Mouse (Mus musculus) CH12.LX (cell line): Measurements from ENCODE around the gene Epha2. TPM values are rescaled to one million over a fixed set of nuclear protein-coding genes. Genes with fewer than 3 reads are reported as not detected.
A peak's percentile ranks its signal among the peaks of the same experiment; 100 is the strongest.

Experiments
- DNase-seq: peaks from one replicate; pipeline ENCODE4 v3.0.0-alpha.2; 2013; ENCODE audit errors: extremely low read depth
- H3K27ac ChIP-seq: 2 replicates; pipeline ENCODE4 v1.5.1; 2012; ENCODE audit warnings: low read depth, mild to moderate bottlenecking, control low read depth, moderate library complexity; ENCODE audit not compliant: insufficient read depth
- H3K27me3 ChIP-seq: replicated peaks from 2 replicates; pipeline ENCODE3; 2012; ENCODE audit warnings: inconsistent platforms
- H3K36me3 ChIP-seq, 2 experiments: replicated peaks in 1 of 2; 2 replicates each; pipeline versions ENCODE3 to v1.6.1; 2012; ENCODE audit warnings: inconsistent platforms in 1 of 2, low read length in 1 of 2, mild to moderate bottlenecking in 1 of 2, mixed read lengths in 1 of 2, moderate library complexity in 1 of 2; ENCODE audit not compliant: control insufficient read depth in 1 of 2, insufficient read depth in 1 of 2
- H3K4me1 ChIP-seq, 2 experiments: 2 replicates each; pipeline ENCODE4 v1.6.1; 2012; ENCODE audit warnings: inconsistent platforms in 1 of 2, moderate library complexity in 1 of 2; ENCODE audit not compliant: insufficient read depth in 2 of 2, control insufficient read depth in 1 of 2
- H3K4me2 ChIP-seq: 2 replicates; pipeline ENCODE4 v1.6.1; 2012; ENCODE audit warnings: low read depth, mild to moderate bottlenecking, control low read depth; ENCODE audit not compliant: poor library complexity, insufficient read depth, severe bottlenecking
- H3K4me3 ChIP-seq, 3 experiments: fragments of 150-350 bp in 1 of 3; sonication (generic) in 1 of 3; replicated peaks in 1 of 3; 2 replicates each; pipeline versions ENCODE3 to v1.5.1; 2011 to 2012; ENCODE audit warnings: low read depth in 2 of 3, low read length in 2 of 3, mild to moderate bottlenecking in 2 of 3, moderate library complexity in 2 of 3, control low read depth in 1 of 3, improper control_type of control experiment in 1 of 3, inconsistent platforms in 1 of 3, mixed read lengths in 1 of 3; ENCODE audit not compliant: poor library complexity in 1 of 3
- H3K79me2 ChIP-seq: replicated peaks from 2 replicates; pipeline ENCODE4 v1.6.1; 2012; ENCODE audit warnings: mild to moderate bottlenecking, moderate library complexity; ENCODE audit not compliant: control insufficient read depth, poor library complexity, insufficient read depth, severe bottlenecking; ENCODE audit errors: extremely low read depth
- H3K9ac ChIP-seq: 2 replicates; pipeline ENCODE4 v1.6.1; 2012; ENCODE audit warnings: low read depth, mild to moderate bottlenecking, control low read depth, moderate library complexity; ENCODE audit not compliant: insufficient read depth
- H3K9me3 ChIP-seq: replicated peaks from 2 replicates; pipeline ENCODE3; 2012; ENCODE audit warnings: low read length, inconsistent platforms, mixed read lengths
- BHLHE40 ChIP-seq: IDR thresholded peaks from 2 replicates; pipeline ENCODE4 v1.6.1; 2011; ENCODE audit warnings: mild to moderate bottlenecking, low read depth, low read length, improper control_type of control experiment
- CHD2 ChIP-seq: IDR thresholded peaks from 2 replicates; pipeline ENCODE4 v1.6.1; 2011; ENCODE audit warnings: low read length, improper control_type of control experiment
- CTCF ChIP-seq, 2 experiments: IDR thresholded peaks in 1 of 2; conservative IDR thresholded peaks in 1 of 2; 2 replicates each; pipeline ENCODE4 v1.5.1; 2011 to 2012; ENCODE audit warnings: low read depth in 2 of 2, low read length in 2 of 2, improper control_type of control experiment in 1 of 2, inconsistent platforms in 1 of 2, mild to moderate bottlenecking in 1 of 2, moderate library complexity in 1 of 2
- ELF1 ChIP-seq: IDR thresholded peaks from 2 replicates; pipeline ENCODE4 v1.6.1; 2014; ENCODE audit warnings: low read depth, mild to moderate bottlenecking, inconsistent platforms, low read length, improper control_type of control experiment
- ETS1 ChIP-seq: conservative IDR thresholded peaks from 2 replicates; pipeline ENCODE4 v1.6.1; 2012; ENCODE audit warnings: low read depth, mild to moderate bottlenecking, inconsistent platforms, low read length, improper control_type of control experiment, moderate library complexity
- GABPA ChIP-seq: IDR thresholded peaks from 2 replicates; pipeline ENCODE4 v1.6.1; 2012; ENCODE audit warnings: low read depth, low read length, improper control_type of control experiment, inconsistent platforms; ENCODE audit not compliant: insufficient replicate concordance
- IRF4 ChIP-seq: IDR thresholded peaks from 2 replicates; pipeline ENCODE4 v1.6.1; 2014; ENCODE audit warnings: low read depth, mild to moderate bottlenecking, inconsistent platforms, low read length, improper control_type of control experiment
- KAT2A ChIP-seq: IDR thresholded peaks from 2 replicates; pipeline ENCODE4 v1.6.1; 2012; ENCODE audit warnings: low read length, improper control_type of control experiment, inconsistent platforms; ENCODE audit not compliant: insufficient replicate concordance
- MAX ChIP-seq: IDR thresholded peaks from 2 replicates; pipeline ENCODE4 v1.6.1; 2011; ENCODE audit warnings: low read length, improper control_type of control experiment
- MYC ChIP-seq: IDR thresholded peaks from 2 replicates; pipeline ENCODE4 v1.6.1; 2011; ENCODE audit warnings: low read depth, mild to moderate bottlenecking, improper control_type of control experiment, low read length
- NELFE ChIP-seq: IDR thresholded peaks from 2 replicates; pipeline ENCODE4 v1.6.1; 2011; ENCODE audit warnings: low read depth, low read length, improper control_type of control experiment
- RAD21 ChIP-seq: IDR thresholded peaks from 2 replicates; pipeline ENCODE4 v1.6.1; 2011; ENCODE audit warnings: low read depth, mild to moderate bottlenecking, low read length, improper control_type of control experiment, moderate library complexity
- SIN3A ChIP-seq: IDR thresholded peaks from 2 replicates; pipeline ENCODE4 v1.6.1; 2012; ENCODE audit warnings: low read length, improper control_type of control experiment, inconsistent platforms
- SMC3 ChIP-seq: IDR thresholded peaks from 2 replicates; pipeline ENCODE4 v1.6.1; 2011; ENCODE audit warnings: low read depth, low read length, improper control_type of control experiment
- TCF12 ChIP-seq: IDR thresholded peaks from 2 replicates; pipeline ENCODE4 v1.6.1; 2014; ENCODE audit warnings: low read depth, mild to moderate bottlenecking, inconsistent platforms, low read length, improper control_type of control experiment
- UBTF ChIP-seq: IDR thresholded peaks from 2 replicates; pipeline ENCODE4 v1.6.1; 2012; ENCODE audit warnings: low read depth, mild to moderate bottlenecking, inconsistent platforms, low read length, improper control_type of control experiment, moderate library complexity
- USF2 ChIP-seq: conservative IDR thresholded peaks from 2 replicates; pipeline ENCODE4 v1.6.1; 2011; ENCODE audit warnings: low read depth, low read length, improper control_type of control experiment
- ZC3H11A ChIP-seq: IDR thresholded peaks from 2 replicates; pipeline ENCODE4 v1.6.1; 2012; ENCODE audit warnings: low read depth, mild to moderate bottlenecking, inconsistent platforms, low read length, improper control_type of control experiment
- ZKSCAN1 ChIP-seq: IDR thresholded peaks from 2 replicates; pipeline ENCODE4 v1.6.1; 2012; ENCODE audit warnings: low read depth, inconsistent platforms, low read length, improper control_type of control experiment, borderline replicate concordance
- ZNF384 ChIP-seq: IDR thresholded peaks from 2 replicates; pipeline ENCODE4 v1.6.1; 2012; ENCODE audit warnings: low read depth, low read length, improper control_type of control experiment, inconsistent platforms
- dilution Hi-C: fragments of 300-500 bp; cut with MboI; formaldehyde crosslinking; loops from 2 replicates; pipeline ENCODE4 v1.14.3; 2020; ENCODE audit warnings: low sequenced_read_pairs; ENCODE audit not compliant: extremely low pct_unique_long_range_greater_than_20kb, extremely low pct_ligation_motif_present
- in situ Hi-C: fragments of 300-500 bp; cut with MboI; formaldehyde crosslinking; loops from 3 replicates; pipeline ENCODE4 v1.14.3; 2019; ENCODE audit warnings: low sequenced_read_pairs, low pct_ligation_motif_present, low pct_unique_long_range_greater_than_20kb, mixed read lengths
- polyA plus RNA-seq: library from polyadenylated mRNA; unstranded; fragments of >175 nt; gene quantifications from 2 replicates; pipeline ENCODE4 v1.2.1, GENCODE M21; 2012; ENCODE audit warnings: low read depth; ENCODE audit not compliant: insufficient read length
- total RNA-seq, 2 experiments: library from RNA; depleted of rRNA; stranded (reverse); fragments of 300-350 nt in 1 of 2; fragments of >200 nt in 1 of 2; gene quantifications; 2 replicates each; pipeline ENCODE4 v1.2.3; 2012 to 2014

Epha2 gene
- total and polyA plus RNA-seq, 3 experiments = 0.55 to 0.81 (median 0.67) TPM

DNA sequence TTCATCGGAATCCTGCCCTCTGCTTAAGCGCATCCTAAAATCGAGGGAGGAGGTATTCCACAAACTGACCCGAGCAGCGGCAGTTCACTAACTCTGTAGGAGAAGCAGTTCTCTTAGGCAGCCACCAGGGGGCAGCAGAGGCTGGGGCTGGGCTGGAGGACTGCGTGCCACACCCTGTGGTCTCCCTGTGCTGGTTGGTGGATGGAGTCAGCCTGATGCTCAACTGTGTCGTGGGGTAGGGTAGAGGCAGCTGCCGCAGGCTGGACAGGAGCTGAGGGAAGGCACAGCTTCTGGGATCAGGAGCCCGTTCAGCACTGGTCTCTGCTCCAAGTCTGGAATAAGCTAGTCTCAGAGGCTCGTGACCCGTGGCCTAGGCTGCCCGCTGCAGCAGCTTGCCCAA is 27.7 kb upstream of the Epha2 start:
- dilution Hi-C loops = no loop called here
- no peak overlapping the region; the same call in 1 of the 2 replicates for H3K9ac ChIP-seq

DNA sequence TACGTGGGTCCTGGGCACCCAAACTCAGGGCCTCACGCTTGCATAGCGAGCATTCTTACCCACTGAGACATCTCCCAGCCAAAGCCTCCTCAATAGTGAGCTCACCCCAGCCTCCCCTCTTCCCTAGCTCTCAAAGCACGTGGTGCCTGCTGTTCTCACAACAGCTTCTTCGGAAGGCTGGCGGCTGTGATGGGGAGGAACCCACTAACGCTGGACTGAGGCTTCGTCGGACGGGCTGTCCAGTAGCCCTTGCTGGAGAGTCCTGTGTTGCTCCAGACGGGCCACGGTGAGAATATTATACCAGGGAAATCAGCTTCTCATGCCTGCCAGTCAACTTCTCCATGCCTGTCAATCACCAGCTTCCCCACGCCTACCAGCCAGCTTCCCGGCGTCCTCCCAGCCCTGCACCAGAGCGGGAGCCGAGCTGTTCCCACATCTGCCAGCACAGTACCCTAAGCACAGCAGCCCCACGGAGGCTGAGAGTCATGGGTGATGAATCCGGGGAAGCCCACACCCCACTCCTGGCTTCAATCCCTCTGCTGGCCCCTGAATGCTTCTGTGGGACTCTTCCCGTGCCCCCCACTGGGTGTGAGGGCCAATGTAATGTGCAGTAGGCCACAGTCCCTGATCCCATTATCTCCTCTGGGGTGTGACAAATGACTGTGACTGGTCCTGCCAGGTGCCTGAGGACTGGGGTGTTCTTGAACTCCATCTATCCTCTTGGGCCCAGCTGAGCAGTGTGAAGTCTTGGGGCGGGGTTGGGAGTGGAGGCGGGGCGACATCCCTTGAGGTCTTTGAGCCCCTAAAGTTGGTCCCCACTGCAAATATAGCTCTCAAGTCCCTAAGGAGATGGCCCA is 26.3 kb upstream of the Epha2 start:
- in situ Hi-C loops (loop anchor here (5.0 kb wide), 1 partner anchor 88 kb away; no protein-coding TSS in a partner anchor), dilution Hi-C loops (no loop called here)
- Histone ChIP-seq H3K27ac (no peak overlapping the region), H3K9ac (no peak overlapping the region), H3K4me2 (no peak overlapping the region), H3K27me3 (peaks cover 62% of the 10 kb centered on the region), H3K79me2 (no peaks in the 10 kb centered on the region), H3K4me3 (no peak overlapping the region), H3K9me3 (peaks cover 7% of the 10 kb centered on the region), H3K4me1 (peaks cover 10 to 36% of the 10 kb centered on the region in 2 experiments), H3K36me3 (no peaks in the 10 kb centered on the region)
- DNase-seq = no peak
- TF ChIP-seq MAX = no peak
- TF ChIP-seq ZNF384 = no peak
- TF ChIP-seq SIN3A = no peak
- no peak for TF ChIP-seq MYC
- TF ChIP-seq GABPA = no peak
- TF ChIP-seq KAT2A = no peak
- TF ChIP-seq CHD2 = no peak

More for the DNA sequence above, 27.7 kb upstream of the Epha2 start:
- Histone ChIP-seq H3K79me2 (no peaks in the 10 kb centered on the region), H3K4me1 (peaks cover 10 to 36% of the 10 kb centered on the region in 2 experiments), H3K36me3 (no peaks in the 10 kb centered on the region), H3K27me3 (peaks cover 53% of the 10 kb centered on the region), H3K4me3 (peak overlapping the region in 2 of 3 experiments; percentile 0 to 24), H3K4me2 (peak overlapping the region; percentile 60), H3K27ac (no peak overlapping the region), H3K9me3 (peaks cover 10% of the 10 kb centered on the region)
- peak; percentile 82 for DNase-seq
- in situ Hi-C loops = no loop called here
- TF ChIP-seq UBTF = no peak
- TF ChIP-seq SMC3 = peak; percentile 99
- TF ChIP-seq BHLHE40 = 0 out of 2 replicates have a peak, but pooled peaks have one; percentile 12
- TF ChIP-seq ETS1 = no peak
- peak; percentile 36; the same call in 1 of the 2 replicates for TF ChIP-seq ELF1
- TF ChIP-seq USF2 = no peak
- TF ChIP-seq TCF12 = 0 out of 2 replicates have a peak, but pooled peaks have one; percentile 33
- TF ChIP-seq RAD21 = peak; percentile 99
- TF ChIP-seq SIN3A = no peak
- TF ChIP-seq IRF4 = peak; percentile 46; the same call in 1 of the 2 replicates
- peak; percentile 42; the same call in 1 of the 2 replicates for TF ChIP-seq NELFE
- TF ChIP-seq CTCF (conservative IDR thresholded peaks at IDR 0.05 in 1 of 2, IDR thresholded peaks at IDR 0.05 in 1 of 2; ENCODE audit: low read depth in 2 of 2, low read length in 2 of 2) = peak; percentile 75 to 99
- TF ChIP-seq ZKSCAN1 = no peak
- peak; percentile 84 for TF ChIP-seq ZC3H11A
